ENCODE assay signal across 29 mouse cellular contexts in the genomic region with DNA sequence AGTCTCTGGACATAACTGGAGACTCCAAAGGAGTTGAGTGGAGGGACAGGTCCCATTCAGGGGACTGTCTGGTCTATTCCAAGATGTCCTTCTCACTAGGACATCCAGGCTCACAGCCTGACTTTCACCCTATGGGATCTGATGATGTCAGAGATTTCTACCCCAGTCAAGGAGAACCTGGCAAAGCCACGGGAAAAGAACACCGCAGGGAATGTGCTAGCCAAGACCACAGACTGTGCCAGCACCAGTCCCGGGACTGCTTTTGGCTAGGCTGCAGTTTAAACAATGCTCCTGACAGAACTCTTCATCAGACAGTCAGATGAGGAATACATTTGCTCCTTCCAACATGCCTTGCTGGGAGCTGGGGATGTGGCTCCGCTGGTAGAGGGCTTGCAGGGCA. TPM values are rescaled to one million over a fixed set of nuclear protein-coding genes. Genes with fewer than 3 reads are reported as not detected.
DNase-seq lines count a peak whose midpoint lies in the region; ATAC-seq and TF ChIP-seq lines count a peak whose summit lies in the region.
"Had no signal": no experiment of that assay in that cellular context is flagged by ENCODE, and none has a peak within 500 bp of the region (broad histone marks: within the 10 kb centered on the region; RNA-seq: fewer than 3 reads in every experiment).

No protein-coding gene starts in this region.

- peak overlapping the region; percentile 4; the same call in 1 of the 2 replicates for H3K4me2 ChIP-seq in liver, embryonic 13.5 days
- H3K4me2 ChIP-seq in liver, embryonic 11.5 days, result no peak overlapping the region
- H3K4me2 ChIP-seq: embryonic facial prominence, embryonic 13.5 days; hindbrain, embryonic 12.5 days; intestine, embryonic 15.5 days; midbrain, embryonic 12.5 days; neural tube, embryonic 12.5 days had no signal

- H3K27ac ChIP-seq in liver, embryonic 13.5 days, result no peak overlapping the region
- no peak overlapping the region for H3K27ac ChIP-seq in liver, embryonic 11.5 days (ENCODE audit: low read depth, low read length)
- peak overlapping the region; percentile 28 for H3K27ac ChIP-seq in bone marrow, adult 2 months (ENCODE audit: control insufficient read depth, insufficient read depth, low read depth, low read length, poor library complexity)
- H3K27ac ChIP-seq: embryonic facial prominence, embryonic 13.5 days; heart, embryonic 10.5 days; heart, embryonic 15.5 days; hindbrain, embryonic 12.5 days; hindbrain, postnatal 0 days; intestine, embryonic 15.5 days; midbrain, embryonic 12.5 days; neural tube, embryonic 12.5 days had no signal

- no peaks in the 10 kb centered on the region for H3K36me3 ChIP-seq in liver, embryonic 13.5 days
- no peaks in the 10 kb centered on the region for H3K36me3 ChIP-seq in liver, embryonic 11.5 days (ENCODE audit: control insufficient read depth, insufficient read depth, low read length)
- H3K36me3 ChIP-seq: embryonic facial prominence, embryonic 13.5 days; heart, embryonic 10.5 days; heart, embryonic 15.5 days; hindbrain, embryonic 12.5 days; intestine, embryonic 15.5 days; midbrain, embryonic 12.5 days; neural tube, embryonic 12.5 days had no signal

- intact Hi-C loops in left cerebral cortex, postnatal 4 days (cut with DNase I), result no loop called here

- peak; percentile 58 for DNase-seq in gastrocnemius, adult 18-20 months (ENCODE audit: low spot score)
- DNase-seq in gastrocnemius, postnatal 10 days, result no peak
- DNase-seq in liver, embryonic 13.5 days, result no peak
- DNase-seq in liver, embryonic 11.5 days (ENCODE audit: low spot score), result no peak
- DNase-seq in skeletal muscle tissue, adult 2 months (ENCODE audit: low read depth, low spot score), result peak; percentile 62
- DNase-seq in left cerebral cortex, postnatal 4 days, result no peak
- DNase-seq: adrenal gland, postnatal 10 days; cerebellum, adult 11-12 months; cerebellum, postnatal 10 days; kidney, adult 2 months; kidney, postnatal 10 days; layer of hippocampus, postnatal 36 days; lung, embryonic 14.5 days; lung, postnatal 14 days; right cerebral cortex, adult 18-20 months; right cerebral cortex, postnatal 4 days; thymus, postnatal 36 days had no signal

- no peak overlapping the region for H3K4me3 ChIP-seq in liver, embryonic 13.5 days (replicated peaks)
- H3K4me3 ChIP-seq in liver, embryonic 11.5 days (ENCODE audit: low read depth, low read length), result no peak overlapping the region
- peak overlapping the region; percentile 46 for H3K4me3 ChIP-seq in bone marrow, adult 2 months (replicated peaks; ENCODE audit: control insufficient read depth, low read depth, low read length)
- H3K4me3 ChIP-seq: embryonic facial prominence, embryonic 13.5 days; erythroblast, embryonic 14.5 days; heart, embryonic 10.5 days; heart, embryonic 15.5 days; hindbrain, embryonic 12.5 days; intestine, embryonic 15.5 days; midbrain, embryonic 12.5 days; myocyte; neural tube, embryonic 12.5 days had no signal

- no peak overlapping the region for H3K9ac ChIP-seq in liver, embryonic 13.5 days
- no peak overlapping the region for H3K9ac ChIP-seq in liver, embryonic 11.5 days (ENCODE audit: low read depth, low read length)
- H3K9ac ChIP-seq: embryonic facial prominence, embryonic 13.5 days; heart, embryonic 15.5 days; hindbrain, embryonic 12.5 days; intestine, embryonic 15.5 days; lung, embryonic 14.5 days; midbrain, embryonic 12.5 days; neural tube, embryonic 12.5 days had no signal

- ATAC-seq in liver, embryonic 13.5 days (ENCODE audit: low read depth), result no peak
- ATAC-seq in liver, embryonic 11.5 days (replicated peaks; ENCODE audit: low FRiP score), result no peak
- ATAC-seq: hindbrain, postnatal 0 days; intestine, embryonic 15.5 days; Patski had no signal

- H3K4me1 ChIP-seq in liver, embryonic 13.5 days (replicated peaks), result peaks cover 55% of the 10 kb centered on the region
- H3K4me1 ChIP-seq in liver, embryonic 11.5 days (replicated peaks; ENCODE audit: control insufficient read depth, insufficient read depth, low read length), result peaks cover 25% of the 10 kb centered on the region
- H3K4me1 ChIP-seq in bone marrow, adult 2 months (ENCODE audit: control insufficient read depth, insufficient read depth, low read length), result peaks cover 8% of the 10 kb centered on the region

- no peak for TF ChIP-seq CTCF in bone marrow, adult 2 months (IDR thresholded peaks at IDR 0.05; ENCODE audit: control insufficient read depth, insufficient read depth, low read length)

- TF ChIP-seq POLR2A in bone marrow, adult 2 months (IDR thresholded peaks at IDR 0.05; ENCODE audit: borderline replicate concordance, control insufficient read depth, low read depth, low read length), result no peak

- H3K27me3 ChIP-seq in liver, embryonic 13.5 days, result peaks cover 5% of the 10 kb centered on the region; the same call in 1 of the 2 replicates
- no peaks in the 10 kb centered on the region for H3K27me3 ChIP-seq in liver, embryonic 11.5 days (replicated peaks; ENCODE audit: control insufficient read depth, insufficient read depth, low read length)
- H3K27me3 ChIP-seq: Patski had no signal

- WGBS in liver, embryonic 13.5 days (ENCODE audit: insufficient replicate concordance), result 74% methylated on average over 4 of the region's 4 CpGs
- WGBS in liver, embryonic 11.5 days, result 83% methylated on average over 4 of the region's 4 CpGs
- 73% methylated on average over 4 of the region's 4 CpGs for WGBS in bone marrow, adult 2 months

- no peaks in the 10 kb centered on the region for H3K9me3 ChIP-seq in liver, embryonic 13.5 days (replicated peaks)
- H3K9me3 ChIP-seq in liver, embryonic 11.5 days (ENCODE audit: control insufficient read depth, low read length), result no peaks in the 10 kb centered on the region
- H3K9me3 ChIP-seq: embryonic facial prominence, embryonic 13.5 days; heart, embryonic 10.5 days; heart, embryonic 15.5 days; hindbrain, embryonic 12.5 days; intestine, embryonic 15.5 days; midbrain, embryonic 12.5 days; neural tube, embryonic 12.5 days had no signal

RNA-seq across cellular contexts. Expression of gene Pik3cd, which starts 2.4 kb away (rescaled TPM):
- total RNA-seq in gastrocnemius, adult 18-20 months (2021), result 10 to 100 TPM; 10.3 to 12.7 TPM
- 10 to 100 TPM in 1 of 2 experiments, 1 to 10 TPM in 1; 9.8 to 16.1 TPM for total RNA-seq in gastrocnemius, postnatal 10 days (2021)
- polyA plus RNA-seq in liver, embryonic 13.5 days (2015; fragmentation: Nextera tagmentation; extraction: Ambion mirVana), result 5.6 and 6.4 TPM in 2 replicates
- 12.6 and 12.9 TPM in 2 replicates for polyA plus RNA-seq in liver, embryonic 11.5 days (2014; fragmentation: Nextera tagmentation; extraction: Ambion mirVana)
- polyA plus RNA-seq in bone marrow, adult 2 months (2011; ENCODE audit: insufficient read depth, insufficient read length, low replicate concordance, missing spikeins), result 41.8 and 88.3 TPM in 2 replicates
- total RNA-seq in left cerebral cortex, postnatal 4 days (2021), result 10 to 100 TPM; 46.2 to 53.7 TPM

RNA-seq across cellular contexts. Expression of gene Tmem201, which starts 37.9 kb away (rescaled TPM):
- total RNA-seq in gastrocnemius, adult 18-20 months (2021), result 10 to 100 TPM; 44.9 to 46.7 TPM
- 10 to 100 TPM; 49.7 to 52.2 TPM for total RNA-seq in gastrocnemius, postnatal 10 days (2021)
- polyA plus RNA-seq in liver, embryonic 13.5 days (2015; fragmentation: Nextera tagmentation; extraction: Ambion mirVana), result 6.9 and 8.4 TPM in 2 replicates
- polyA plus RNA-seq in liver, embryonic 11.5 days (2014; fragmentation: Nextera tagmentation; extraction: Ambion mirVana), result 16.8 and 16.9 TPM in 2 replicates
- 5.3 and 8.2 TPM in 2 replicates for polyA plus RNA-seq in bone marrow, adult 2 months (2011; ENCODE audit: insufficient read depth, insufficient read length, low replicate concordance, missing spikeins)
- total RNA-seq in left cerebral cortex, postnatal 4 days (2021), result 10 to 100 TPM; 57.8 to 60.1 TPM

Comparison
In these comparisons a context has a peak if more than half of its experiments do, and no peak if none do; other contexts are left out.
1. DNase-seq: peak in gastrocnemius, adult 18-20 months (single experiment) and skeletal muscle tissue, adult 2 months (single experiment); none in gastrocnemius, postnatal 10 days (single experiment), liver, embryonic 13.5 days (single experiment), liver, embryonic 11.5 days (single experiment) and left cerebral cortex, postnatal 4 days (single experiment).